Mouse (Mus musculus): Measurements from ENCODE around the gene Padi2.
A peak's percentile ranks its signal among the peaks of the same experiment; 100 is the strongest.

The Padi2 gene

GRCm38 (mm10) chr4:140989447-140989846 is 83.3 kb downstream of the Padi2 start:
- DNase-seq = no peak

GRCm38 (mm10) chr4:140992215-140992614 is 86.1 kb downstream of the Padi2 start:
- DNase-seq = peak; percentile 54

- DNase-seq = no peak
These were observed 87.7 kb downstream of the Padi2 start for GRCm38 (mm10) chr4:140993846-140994245.

- no peak for DNase-seq
These were observed 89.7 kb downstream of the Padi2 start for GRCm38 (mm10) chr4:140995811-140996210.

- no peak for DNase-seq
These were observed 90.7 kb downstream of the Padi2 start for GRCm38 (mm10) chr4:140996812-140997211.
